Mouse (Mus musculus) MEL (cell line): ENCODE measurements at regions not wholly inside any gene's neighbourhood (a gene's known extent, or its start where the extent isn't known, plus 50 kb on each side); places are given as distances from the start of the nearest gene placed in this dataset.

ENCODE experiments used
- DNase-seq: peaks from one replicate; pipeline ENCODE4 v3.0.0; 2011; ENCODE audit warnings: low read depth, low spot score
- H3K27ac ChIP-seq: 2 replicates; pipeline ENCODE4 v1.5.1; 2012; ENCODE audit warnings: low read depth, mild to moderate bottlenecking, control low read depth, low read length, moderate library complexity; ENCODE audit not compliant: control insufficient read depth
- H3K27me3 ChIP-seq, 2 experiments: fragments of 150-350 bp in 1 of 2; sonication (generic) in 1 of 2; 2 replicates each; pipeline ENCODE4 v1.6.1; 2012; ENCODE audit warnings: low read length in 2 of 2, mild to moderate bottlenecking in 2 of 2, improper control_type of control experiment in 1 of 2, moderate library complexity in 1 of 2; ENCODE audit not compliant: insufficient read depth in 2 of 2, control insufficient read depth in 1 of 2
- H3K36me3 ChIP-seq, 2 experiments: 2 replicates each; pipeline ENCODE4 v1.6.1; 2012 to 2014; ENCODE audit warnings: low read length in 2 of 2, improper control_type of control experiment in 1 of 2, inconsistent platforms in 1 of 2, mild to moderate bottlenecking in 1 of 2; ENCODE audit not compliant: insufficient read depth in 2 of 2, control insufficient read depth in 1 of 2
- H3K4me1 ChIP-seq, 2 experiments: fragments of 150-350 bp in 1 of 2; sonication (generic) in 1 of 2; 2 replicates each; pipeline ENCODE4 v1.6.1; 2012; ENCODE audit warnings: low read length in 2 of 2, improper control_type of control experiment in 1 of 2, mild to moderate bottlenecking in 1 of 2; ENCODE audit not compliant: insufficient read depth in 2 of 2, control insufficient read depth in 1 of 2
- H3K4me3 ChIP-seq, 2 experiments: fragments of 150-350 bp in 1 of 2; sonication (generic) in 1 of 2; 2 replicates each; pipeline ENCODE4 v1.5.1; 2012; ENCODE audit warnings: low read depth in 2 of 2, low read length in 2 of 2, mild to moderate bottlenecking in 2 of 2, moderate library complexity in 2 of 2, control low read depth in 1 of 2, improper control_type of control experiment in 1 of 2; ENCODE audit not compliant: control insufficient read depth in 1 of 2, insufficient read depth in 1 of 2
- H3K79me2 ChIP-seq: 2 replicates; pipeline ENCODE4 v1.6.1; 2012; ENCODE audit warnings: mild to moderate bottlenecking, low read length, moderate library complexity; ENCODE audit not compliant: control insufficient read depth, poor library complexity, insufficient read depth
- H3K9ac ChIP-seq: 2 replicates; pipeline ENCODE4 v1.6.1; 2012; ENCODE audit warnings: low read depth, mild to moderate bottlenecking, control low read depth, low read length, moderate library complexity; ENCODE audit not compliant: control insufficient read depth, poor library complexity, severe bottlenecking
- H3K9me3 ChIP-seq: fragments of 150-350 bp; sonication (generic); replicated peaks from 2 replicates; pipeline ENCODE4 v1.6.1; 2012; ENCODE audit warnings: mild to moderate bottlenecking, low read length, improper control_type of control experiment, moderate library complexity; ENCODE audit not compliant: insufficient read depth
- BHLHE40 ChIP-seq: IDR thresholded peaks from 2 replicates; pipeline ENCODE4 v1.6.1; 2012; ENCODE audit warnings: low read depth, mild to moderate bottlenecking, inconsistent platforms, low read length, improper control_type of control experiment, borderline replicate concordance
- CTCF ChIP-seq, 3 experiments: IDR thresholded peaks in 2 of 3; conservative IDR thresholded peaks in 1 of 3; 2 replicates each; pipeline ENCODE4 v1.5.1; 2011 to 2012; ENCODE audit warnings: low read length in 3 of 3, low read depth in 2 of 3, mild to moderate bottlenecking in 2 of 3, improper control_type of control experiment in 1 of 3, inconsistent platforms in 1 of 3, mixed read lengths in 1 of 3, moderate library complexity in 1 of 3; ENCODE audit not compliant: control insufficient read depth in 1 of 3, insufficient read depth in 1 of 3, poor library complexity in 1 of 3, severe bottlenecking in 1 of 3
- E2F4 ChIP-seq: IDR thresholded peaks from 2 replicates; pipeline ENCODE4 v1.6.1; 2011; ENCODE audit warnings: low read depth, low read length, improper control_type of control experiment, borderline replicate concordance
- ELF1 ChIP-seq: IDR thresholded peaks from 2 replicates; pipeline ENCODE4 v1.6.1; 2014; ENCODE audit warnings: low read depth, mild to moderate bottlenecking, inconsistent platforms, low read length, improper control_type of control experiment, moderate library complexity
- EP300 ChIP-seq, 2 experiments: IDR thresholded peaks; 2 replicates each; pipeline ENCODE4 v1.6.1; 2011; ENCODE audit warnings: improper control_type of control experiment in 2 of 2, low read length in 2 of 2, low read depth in 1 of 2, mild to moderate bottlenecking in 1 of 2
- GATA1 ChIP-seq: IDR thresholded peaks from 2 replicates; pipeline ENCODE4 v1.6.1; 2011; ENCODE audit warnings: low read depth, low read length, improper control_type of control experiment
- HCFC1 ChIP-seq: IDR thresholded peaks from 2 replicates; pipeline ENCODE4 v1.6.1; 2012; ENCODE audit warnings: low read depth, mild to moderate bottlenecking, inconsistent platforms, low read length, improper control_type of control experiment, moderate library complexity
- KAT2A ChIP-seq: conservative IDR thresholded peaks from 2 replicates; pipeline ENCODE4 v1.6.1; 2012; ENCODE audit warnings: low read depth, low read length, improper control_type of control experiment, inconsistent platforms
- MAFK ChIP-seq: IDR thresholded peaks from 2 replicates; pipeline ENCODE4 v1.6.1; 2011; ENCODE audit warnings: low read depth, mild to moderate bottlenecking, low read length, improper control_type of control experiment, borderline replicate concordance
- MAX ChIP-seq: IDR thresholded peaks from 2 replicates; pipeline ENCODE4 v1.6.1; 2011; ENCODE audit warnings: low read length, improper control_type of control experiment
- MAZ ChIP-seq: IDR thresholded peaks from 2 replicates; pipeline ENCODE4 v1.6.1; 2012; ENCODE audit warnings: low read depth, mild to moderate bottlenecking, inconsistent platforms, low read length, improper control_type of control experiment
- MEF2A ChIP-seq: IDR thresholded peaks from 2 replicates; pipeline ENCODE4 v1.6.1; 2014; ENCODE audit warnings: low read depth, mild to moderate bottlenecking, inconsistent platforms, low read length, improper control_type of control experiment; ENCODE audit not compliant: poor library complexity, insufficient replicate concordance, severe bottlenecking; ENCODE audit errors: extremely low read depth
- MXI1 ChIP-seq: IDR thresholded peaks from 2 replicates; pipeline ENCODE4 v1.6.1; 2011; ENCODE audit warnings: mild to moderate bottlenecking, low read depth, low read length, improper control_type of control experiment
- MYB ChIP-seq: IDR thresholded peaks from 2 replicates; pipeline ENCODE4 v1.6.1; 2011; ENCODE audit warnings: mild to moderate bottlenecking, low read depth, low read length, improper control_type of control experiment
- NELFE ChIP-seq: IDR thresholded peaks from 2 replicates; pipeline ENCODE4 v1.6.1; 2011; ENCODE audit warnings: low read depth, low read length, improper control_type of control experiment
- NRF1 ChIP-seq: IDR thresholded peaks from 2 replicates; pipeline ENCODE4 v1.6.1; 2014; ENCODE audit warnings: low read depth, mild to moderate bottlenecking, inconsistent platforms, low read length, improper control_type of control experiment, moderate library complexity; ENCODE audit not compliant: poor library complexity, insufficient read depth, severe bottlenecking
- POLR2A ChIP-seq, 2 experiments: IDR thresholded peaks; 2 replicates each; pipeline ENCODE4 v1.6.1; 2011 to 2012; ENCODE audit warnings: low read length in 2 of 2, mild to moderate bottlenecking in 2 of 2, control low read depth in 1 of 2, improper control_type of control experiment in 1 of 2, low read depth in 1 of 2, moderate library complexity in 1 of 2; ENCODE audit not compliant: control insufficient read depth in 1 of 2, insufficient read depth in 1 of 2, poor library complexity in 1 of 2
- POLR2AphosphoS2 ChIP-seq: IDR thresholded peaks from 2 replicates; pipeline ENCODE4 v1.6.1; 2011; ENCODE audit warnings: low read length, improper control_type of control experiment
- RAD21 ChIP-seq: IDR thresholded peaks from 2 replicates; pipeline ENCODE4 v1.6.1; 2011; ENCODE audit warnings: mild to moderate bottlenecking, low read depth, low read length, improper control_type of control experiment
- RCOR1 ChIP-seq: IDR thresholded peaks from 2 replicates; pipeline ENCODE4 v1.6.1; 2012; ENCODE audit warnings: low read depth, mild to moderate bottlenecking, inconsistent platforms, low read length, improper control_type of control experiment
- SIN3A ChIP-seq: IDR thresholded peaks from 2 replicates; pipeline ENCODE4 v1.6.1; 2012; ENCODE audit warnings: low read length, improper control_type of control experiment, inconsistent platforms
- SMC3 ChIP-seq: IDR thresholded peaks from 2 replicates; pipeline ENCODE4 v1.6.1; 2011; ENCODE audit warnings: low read depth, low read length, improper control_type of control experiment
- TBP ChIP-seq: IDR thresholded peaks from 2 replicates; pipeline ENCODE4 v1.8.0; 2011; ENCODE audit warnings: low read depth, low read length, improper control_type of control experiment
- USF1 ChIP-seq: IDR thresholded peaks from 2 replicates; pipeline ENCODE4 v1.6.1; 2014; ENCODE audit warnings: low read depth, mild to moderate bottlenecking, inconsistent platforms, low read length, improper control_type of control experiment, moderate library complexity
- ZKSCAN1 ChIP-seq: IDR thresholded peaks from 2 replicates; pipeline ENCODE4 v1.6.1; 2012; ENCODE audit warnings: low read depth, mild to moderate bottlenecking, inconsistent platforms, low read length, improper control_type of control experiment, moderate library complexity
- ZMIZ1 ChIP-seq: IDR thresholded peaks from 2 replicates; pipeline ENCODE4 v1.6.1; 2012; ENCODE audit warnings: low read depth, mild to moderate bottlenecking, inconsistent platforms, low read length, improper control_type of control experiment, moderate library complexity
- ZNF384 ChIP-seq: IDR thresholded peaks from 2 replicates; pipeline ENCODE4 v1.6.1; 2012; ENCODE audit warnings: low read depth, mild to moderate bottlenecking, inconsistent platforms, low read length, improper control_type of control experiment

GRCm38 (mm10) chr2:167836611-167837010, 95.2 kb upstream of the Ptpn1 start (continued):
- TF ChIP-seq MAX, result no peak

DNA sequence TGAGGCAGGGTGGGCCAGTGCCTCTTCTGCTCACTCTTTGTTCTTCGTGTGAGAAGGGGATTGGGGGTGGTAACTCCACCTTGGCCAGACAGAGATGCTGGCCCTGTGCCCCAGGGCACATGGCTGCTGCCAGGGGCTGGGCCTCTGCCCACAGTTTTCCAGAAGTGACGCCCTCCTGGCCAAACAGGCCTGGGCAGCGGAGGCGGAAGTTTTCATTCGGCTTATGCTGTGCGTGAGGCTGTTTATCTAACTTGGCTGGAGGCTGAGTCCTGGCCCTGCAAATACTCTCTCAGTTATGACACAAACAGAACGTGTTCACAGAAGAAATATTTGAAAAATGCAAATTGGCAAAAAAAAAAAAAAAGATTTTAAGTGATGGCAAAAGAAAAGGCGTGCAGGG, 97.3 kb upstream of the Ptpn1 start:
- peaks cover 0 to 7% of the 10 kb centered on the region in 2 experiments; a peak in 1 of 4 replicates for H3K4me1 ChIP-seq
- no peak overlapping the region for H3K4me3 ChIP-seq
- H3K9me3 ChIP-seq, result no peaks in the 10 kb centered on the region
- peaks cover 0 to 2% of the 10 kb centered on the region in 2 experiments; a peak in 1 of 4 replicates for H3K27me3 ChIP-seq
- H3K9ac ChIP-seq, result no peak overlapping the region
- no peaks in the 10 kb centered on the region; a peak in 1 of 4 replicates for H3K36me3 ChIP-seq
- H3K27ac ChIP-seq, result no peak overlapping the region
- no peaks in the 10 kb centered on the region for H3K79me2 ChIP-seq
- TF ChIP-seq ZMIZ1 (no peak), EP300 (IDR thresholded peaks at IDR 0.05; ENCODE audit: low read depth in 1 of 2, low read length in 2 of 2) (no peak), TBP (no peak), MXI1 (no peak), HCFC1 (no peak), ZNF384 (no peak), RCOR1 (no peak), MYB (no peak), POLR2AphosphoS2 (no peak), MAZ (no peak), E2F4 (no peak), NRF1 (no peak), USF1 (no peak), ZKSCAN1 (no peak), ELF1 (no peak), SIN3A (no peak)
- no peak for DNase-seq

GRCm38 (mm10) chr2:167833290-167833953, 98.4 kb upstream of the Ptpn1 start:
- no peak overlapping the region for H3K27ac ChIP-seq
- no peak overlapping the region for H3K4me3 ChIP-seq
- peaks cover 0 to 2% of the 10 kb centered on the region in 2 experiments; a peak in 1 of 4 replicates for H3K27me3 ChIP-seq
- H3K36me3 ChIP-seq, result no peaks in the 10 kb centered on the region
- no peaks in the 10 kb centered on the region for H3K9me3 ChIP-seq
- H3K79me2 ChIP-seq, result no peaks in the 10 kb centered on the region
- no peak for TF ChIP-seq RAD21
- TF ChIP-seq GATA1, result no peak
- no peak for TF ChIP-seq MAFK
- TF ChIP-seq ZKSCAN1, result no peak
- TF ChIP-seq MXI1, result no peak
- TF ChIP-seq NRF1, result no peak
- no peak for TF ChIP-seq NELFE
- TF ChIP-seq CTCF (IDR thresholded peaks at IDR 0.05 in 2 of 3, conservative IDR thresholded peaks at IDR 0.05 in 1 of 3; ENCODE audit: control insufficient read depth in 1 of 3, insufficient read depth in 1 of 3, low read depth in 2 of 3, low read length in 3 of 3, poor library complexity in 1 of 3, severe bottlenecking in 1 of 3), result no peak
- no peak for TF ChIP-seq MYB
- no peak for TF ChIP-seq MEF2A
- TF ChIP-seq MAZ, result no peak
- TF ChIP-seq POLR2A (IDR thresholded peaks at IDR 0.05; ENCODE audit: control insufficient read depth in 1 of 2, insufficient read depth in 1 of 2, low read depth in 1 of 2, low read length in 2 of 2, poor library complexity in 1 of 2), result no peak
- no peak for TF ChIP-seq RCOR1
- no peak for TF ChIP-seq USF1
- no peak for TF ChIP-seq SMC3
- no peak for TF ChIP-seq BHLHE40
- TF ChIP-seq KAT2A, result no peak
- TF ChIP-seq ZNF384, result no peak
- no peak for TF ChIP-seq HCFC1
- TF ChIP-seq MAX, result no peak
- H3K4me1 ChIP-seq, result no peaks in the 10 kb centered on the region
- DNase-seq, result no peak
- H3K9ac ChIP-seq, result no peak overlapping the region
